Mouse (Mus musculus) erythroblast, embryonic 14.5 days (primary cell): ENCODE measurements around the gene Inf2. TPM values are rescaled to one million over a fixed set of nuclear protein-coding genes. Genes with fewer than 3 reads are reported as not detected.

Experiments
- H3K27me3 ChIP-seq: 2 replicates; pipeline ENCODE4 v1.6.1; 2012; ENCODE audit warnings: inconsistent platforms; ENCODE audit not compliant: control insufficient read depth
- H3K36me3 ChIP-seq: 2 replicates; pipeline ENCODE4 v1.6.1; 2012; ENCODE audit warnings: mild to moderate bottlenecking, inconsistent platforms; ENCODE audit not compliant: control insufficient read depth
- H3K4me1 ChIP-seq: 2 replicates; pipeline ENCODE4 v1.6.1; 2012; ENCODE audit warnings: inconsistent platforms; ENCODE audit not compliant: control insufficient read depth
- H3K4me3 ChIP-seq: replicated peaks from 2 replicates; pipeline ENCODE3; 2012; ENCODE audit warnings: moderate library complexity, mild to moderate bottlenecking, inconsistent platforms
- H3K9me3 ChIP-seq: 2 replicates; pipeline ENCODE4 v1.6.1; 2012; ENCODE audit warnings: low read length, inconsistent platforms, mixed read lengths; ENCODE audit not compliant: control insufficient read depth
- GATA1 ChIP-seq: IDR thresholded peaks from 2 replicates; pipeline ENCODE4 v1.6.1; 2012; ENCODE audit warnings: low read length, inconsistent platforms, mixed read lengths
- TAL1 ChIP-seq: IDR thresholded peaks from 3 replicates; pipeline ENCODE4 v1.6.1; 2012; ENCODE audit warnings: low read length, inconsistent platforms, mixed read lengths
- polyA plus RNA-seq: library from polyadenylated mRNA; stranded (reverse); fragments of >175 nt; gene quantifications from 2 replicates; pipeline ENCODE4 v1.2.3, GENCODE M21; 2012

Inf2 gene
- polyA plus RNA-seq, 1 experiment = 0.43 TPM

DNA sequence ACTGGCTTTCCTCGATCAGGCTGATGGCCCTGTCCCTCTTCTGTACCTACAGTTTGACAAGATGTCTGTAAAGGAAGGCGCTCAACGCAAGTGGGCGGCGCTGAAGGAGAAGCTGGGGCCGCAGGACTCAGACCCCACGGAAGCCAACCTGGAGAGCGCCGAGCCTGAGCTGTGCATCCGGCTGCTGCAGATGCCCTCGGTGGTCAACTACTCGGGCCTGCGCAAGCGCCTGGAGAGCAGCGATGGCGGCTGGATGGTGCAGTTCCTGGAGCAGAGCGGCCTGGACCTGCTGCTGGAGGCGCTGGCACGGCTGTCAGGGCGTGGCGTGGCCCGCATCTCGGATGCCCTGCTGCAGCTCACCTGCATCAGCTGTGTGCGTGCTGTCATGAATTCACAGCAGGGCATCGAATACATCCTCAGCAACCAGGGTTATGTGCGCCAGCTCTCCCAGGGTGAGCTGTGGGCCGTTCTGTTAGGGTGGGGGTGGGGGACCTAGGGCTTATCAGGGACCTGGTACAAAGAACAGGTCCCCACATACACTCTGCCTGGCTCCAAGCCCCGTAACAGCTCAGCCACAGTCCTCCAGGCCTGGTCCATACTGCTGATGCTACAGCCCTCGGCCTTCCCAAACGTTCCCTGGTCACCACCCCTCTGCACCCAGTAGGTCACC, 11.5 kb downstream of the Inf2 start:
- Histone ChIP-seq H3K9me3 (no peaks in the 10 kb centered on the region), H3K27me3 (no peaks in the 10 kb centered on the region), H3K36me3 (peaks cover 25% of the 10 kb centered on the region), H3K4me1 (peaks cover 18% of the 10 kb centered on the region), H3K4me3 (no peak overlapping the region)
- TF ChIP-seq TAL1 (no peak), GATA1 (no peak)

DNA sequence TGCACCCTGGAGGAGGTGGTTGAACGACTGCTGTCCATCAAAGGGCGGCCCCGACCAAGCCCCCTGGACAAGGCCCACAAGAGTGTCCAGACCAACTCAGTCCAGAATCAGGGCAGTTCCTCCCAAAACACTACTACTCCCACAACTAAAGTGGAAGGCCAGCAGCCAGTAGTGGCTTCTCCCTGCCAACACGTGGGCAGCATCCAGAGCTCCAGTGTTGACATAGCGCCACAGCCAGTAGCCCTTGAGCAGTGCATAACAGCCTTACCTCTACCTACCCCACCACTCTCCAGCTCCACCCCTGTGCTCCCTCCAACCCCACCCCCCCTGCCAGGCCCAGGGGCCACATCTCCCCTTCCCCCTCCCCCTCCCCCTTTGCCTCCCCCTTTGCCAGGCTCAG, 15.4 kb downstream of the Inf2 start:
- Histone ChIP-seq H3K9me3 (no peaks in the 10 kb centered on the region), H3K4me3 (no peak overlapping the region), H3K27me3 (no peaks in the 10 kb centered on the region), H3K4me1 (peaks cover 12% of the 10 kb centered on the region), H3K36me3 (peaks cover 43% of the 10 kb centered on the region)
- TF ChIP-seq GATA1 = no peak
- TF ChIP-seq TAL1 = no peak

DNA sequence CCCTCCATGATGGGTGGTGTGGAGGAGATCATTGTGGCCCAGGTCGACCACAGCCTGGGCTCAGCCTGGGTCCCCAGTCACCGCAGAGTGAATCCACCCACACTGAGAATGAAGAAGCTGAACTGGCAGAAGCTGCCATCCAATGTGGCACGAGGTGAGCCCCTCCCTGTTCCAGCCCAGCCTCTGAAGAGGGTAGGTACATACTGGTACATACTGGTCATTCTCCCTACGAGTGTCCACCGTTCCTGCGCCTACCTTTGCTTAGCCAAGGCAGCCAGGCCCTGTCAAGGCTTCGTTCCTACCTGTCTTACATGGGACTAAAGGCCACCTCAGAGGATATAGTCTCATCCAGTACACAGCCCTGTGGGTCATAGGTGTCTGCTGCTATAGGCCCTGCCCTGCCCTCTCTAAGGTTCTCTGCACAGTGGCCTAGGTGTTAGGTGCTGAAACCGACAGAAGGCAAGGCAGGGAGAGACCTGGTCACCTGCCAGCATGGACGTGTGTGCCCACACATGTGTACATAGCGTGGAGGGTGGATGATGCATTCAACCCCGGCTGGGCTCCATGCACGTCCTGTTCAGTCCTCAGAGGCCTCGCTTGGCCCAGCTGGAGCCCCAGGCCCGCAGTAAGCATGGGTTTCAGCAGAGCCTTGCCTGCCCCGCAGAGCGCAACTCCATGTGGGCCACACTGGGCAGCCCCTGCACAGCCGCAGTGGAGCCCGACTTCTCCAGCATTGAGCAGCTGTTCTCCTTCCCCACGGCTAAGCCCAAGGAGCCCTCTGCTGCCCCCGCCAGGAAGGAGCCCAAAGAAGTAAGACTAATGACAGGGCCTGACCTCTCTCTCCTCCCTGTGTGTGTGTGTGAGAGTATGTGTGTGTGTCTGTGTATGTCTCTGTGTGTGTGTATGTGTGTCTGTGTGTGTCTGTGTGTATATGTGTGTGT, 16.4 kb downstream of the Inf2 start:
- Histone ChIP-seq H3K27me3 (no peaks in the 10 kb centered on the region), H3K4me1 (peaks cover 4% of the 10 kb centered on the region), H3K4me3 (no peak overlapping the region), H3K36me3 (peaks cover 49% of the 10 kb centered on the region), H3K9me3 (no peaks in the 10 kb centered on the region)
- TF ChIP-seq TAL1 (no peak), GATA1 (no peak)

DNA sequence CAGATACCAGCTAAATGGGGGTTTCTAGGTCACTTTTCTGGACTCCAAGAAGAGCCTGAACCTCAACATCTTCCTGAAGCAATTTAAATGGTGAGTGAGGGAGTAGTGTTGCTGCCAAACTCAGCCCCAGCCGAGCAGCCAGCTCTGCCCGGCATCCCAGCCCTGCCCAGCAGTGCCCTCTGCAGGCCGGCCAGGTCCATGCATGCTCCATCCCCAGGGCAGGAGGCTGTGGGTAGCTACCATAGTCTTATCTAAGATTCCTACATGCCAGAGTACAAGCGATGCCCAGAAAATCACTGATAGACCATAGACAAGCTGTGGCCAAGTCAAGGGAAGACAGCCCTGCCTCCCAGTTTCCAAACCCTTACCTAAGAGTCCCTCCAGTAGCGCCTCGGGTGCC, 17.2 kb downstream of the Inf2 start:
- Histone ChIP-seq H3K27me3 (no peaks in the 10 kb centered on the region), H3K9me3 (no peaks in the 10 kb centered on the region), H3K4me3 (no peak overlapping the region), H3K4me1 (no peaks in the 10 kb centered on the region; the same call in 1 of the 2 replicates), H3K36me3 (peaks cover 52% of the 10 kb centered on the region; the same call in 1 of the 2 replicates)
- TF ChIP-seq GATA1 = no peak
- no peak for TF ChIP-seq TAL1

DNA sequence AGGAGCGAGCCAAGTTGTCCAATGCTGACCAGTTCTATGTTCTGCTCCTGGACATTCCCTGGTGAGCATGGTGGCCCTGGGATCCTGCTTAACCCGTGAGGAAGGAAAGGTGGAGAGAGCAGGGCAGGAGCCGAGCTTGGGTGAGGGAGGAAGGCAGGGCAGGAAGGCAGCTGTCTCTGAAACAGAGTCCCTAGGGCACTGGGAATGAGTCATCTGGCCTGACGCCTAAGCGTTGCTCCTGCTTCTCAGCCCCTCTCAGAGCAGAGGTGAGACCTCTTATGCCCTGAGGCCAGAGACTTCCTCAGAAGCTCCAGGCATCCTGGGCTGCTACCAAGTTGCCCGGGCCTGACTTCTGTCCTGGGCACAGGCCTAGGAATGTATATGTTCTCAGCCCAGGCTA, 18.4 kb downstream of the Inf2 start:
- no peak for TF ChIP-seq TAL1
- no peak for TF ChIP-seq GATA1
- no peaks in the 10 kb centered on the region for H3K9me3 ChIP-seq
- peaks cover 54% of the 10 kb centered on the region; the same call in 1 of the 2 replicates for H3K36me3 ChIP-seq
- H3K27me3 ChIP-seq = no peaks in the 10 kb centered on the region
- H3K4me3 ChIP-seq = no peak overlapping the region
- H3K4me1 ChIP-seq = no peaks in the 10 kb centered on the region; the same call in 1 of the 2 replicates

DNA sequence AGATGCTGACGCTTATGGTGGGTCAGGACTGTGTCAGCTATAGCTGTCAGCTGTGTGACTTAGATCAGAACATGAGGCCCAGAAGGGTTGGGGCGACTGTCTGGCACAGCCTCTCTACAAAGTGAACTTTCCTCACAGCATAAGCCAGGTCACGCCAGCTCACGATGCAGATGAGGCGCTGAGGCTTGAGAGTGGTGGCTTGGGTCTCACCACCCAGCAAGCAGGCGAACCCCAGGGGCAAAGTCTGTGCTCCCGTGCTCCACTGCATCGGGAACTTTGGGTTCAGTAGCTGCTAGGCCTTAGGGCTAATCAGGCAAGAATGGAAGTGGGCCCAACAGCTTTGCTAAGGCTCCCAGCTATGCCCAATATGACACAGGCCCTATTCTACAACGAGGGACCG, 20.4 kb downstream of the Inf2 start:
- no peaks in the 10 kb centered on the region for H3K9me3 ChIP-seq

DNA sequence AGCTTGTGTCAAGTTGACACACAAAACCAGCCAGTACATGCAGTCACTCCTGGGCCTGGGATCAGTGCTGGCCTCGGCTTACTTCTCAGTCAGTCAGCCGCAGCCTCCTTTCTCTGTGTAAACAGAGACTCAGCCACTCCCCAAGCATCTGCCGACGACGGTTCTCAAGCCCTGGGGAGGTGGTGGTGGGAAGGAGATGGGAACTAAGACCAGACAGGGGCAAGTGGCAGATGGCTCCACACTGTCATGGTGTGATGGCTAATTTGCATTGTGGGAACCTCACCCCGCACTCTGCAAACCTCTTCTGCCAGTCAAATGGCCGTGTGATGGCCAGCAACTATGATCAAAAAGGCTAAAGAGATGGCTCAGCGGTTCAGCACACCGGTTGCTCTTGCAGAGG, 28.1 kb downstream of the Inf2 start:
- H3K4me3 ChIP-seq = no peak overlapping the region
- no peak for TF ChIP-seq GATA1
- no peak for TF ChIP-seq TAL1
- H3K27me3 ChIP-seq = peaks cover 37% of the 10 kb centered on the region
- peaks cover 25% of the 10 kb centered on the region for H3K4me1 ChIP-seq
- peaks cover 8% of the 10 kb centered on the region; the same call in 1 of the 2 replicates for H3K36me3 ChIP-seq
- no peaks in the 10 kb centered on the region; the same call in 1 of the 2 replicates for H3K9me3 ChIP-seq

More for the DNA sequence above, 20.4 kb downstream of the Inf2 start:
- H3K27me3 ChIP-seq = no peaks in the 10 kb centered on the region
- TF ChIP-seq GATA1 (no peak), TAL1 (no peak)
- peaks cover 49% of the 10 kb centered on the region; the same call in 1 of the 2 replicates for H3K36me3 ChIP-seq
- H3K4me1 ChIP-seq = peaks cover 4% of the 10 kb centered on the region
- H3K4me3 ChIP-seq = no peak overlapping the region

DNA sequence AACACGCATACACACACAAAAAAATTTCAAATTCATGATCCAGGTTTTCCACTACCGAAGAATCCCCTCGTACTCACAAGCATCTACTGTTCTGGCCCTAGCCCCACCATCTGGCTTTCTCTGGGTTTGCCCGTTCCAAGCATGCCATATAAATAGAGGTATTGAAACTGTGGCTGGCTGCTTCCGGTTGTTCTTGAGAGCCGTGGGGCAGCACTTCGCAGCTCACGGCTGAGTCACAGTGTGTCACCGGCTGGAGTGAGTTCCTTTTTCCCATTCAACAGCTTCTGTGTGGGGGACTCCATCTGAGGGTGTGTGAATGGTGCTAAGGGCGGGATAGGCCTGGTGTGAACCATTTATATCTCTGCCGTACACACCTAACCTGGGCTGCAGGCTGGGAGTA, 28.6 kb downstream of the Inf2 start:
- Histone ChIP-seq H3K9me3 (no peaks in the 10 kb centered on the region; the same call in 1 of the 2 replicates), H3K4me1 (peaks cover 25% of the 10 kb centered on the region), H3K36me3 (peaks cover 3% of the 10 kb centered on the region; the same call in 1 of the 2 replicates), H3K4me3 (no peak overlapping the region), H3K27me3 (peaks cover 37% of the 10 kb centered on the region)
- no peak for TF ChIP-seq TAL1
- TF ChIP-seq GATA1 = no peak

DNA sequence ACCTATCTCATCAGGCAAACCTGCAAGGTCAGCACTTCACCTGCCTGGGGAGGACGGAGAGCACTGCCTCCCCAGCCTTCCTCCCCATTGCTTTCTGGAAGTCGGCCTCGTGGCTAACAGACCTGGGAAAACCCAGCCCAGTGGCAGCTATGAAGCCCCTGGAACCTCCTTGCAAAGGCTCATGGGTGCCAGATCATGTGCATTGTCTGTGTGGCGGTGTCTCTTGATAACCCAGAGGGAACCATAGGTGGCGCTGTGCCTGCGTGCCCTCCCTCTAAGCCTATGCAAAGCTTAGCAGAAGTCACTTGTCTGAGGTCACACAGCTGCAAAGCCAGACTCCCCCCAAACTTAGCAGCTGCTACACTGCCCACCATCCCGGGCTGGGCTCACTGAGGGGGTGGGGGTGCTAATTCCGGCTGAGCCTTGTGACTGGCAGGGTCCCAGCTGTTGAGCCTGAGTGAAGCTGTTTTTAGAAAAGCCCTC, 29.4 kb downstream of the Inf2 start:
- TF ChIP-seq TAL1 = no peak
- no peak for TF ChIP-seq GATA1
- H3K4me1 ChIP-seq = peaks cover 25% of the 10 kb centered on the region

More for the DNA sequence above, 29.4 kb downstream of the Inf2 start:
- Histone ChIP-seq H3K4me3 (no peak overlapping the region), H3K27me3 (peaks cover 41% of the 10 kb centered on the region), H3K9me3 (no peaks in the 10 kb centered on the region; the same call in 1 of the 2 replicates), H3K36me3 (no peaks in the 10 kb centered on the region; the same call in 1 of the 2 replicates)
